Mouse (Mus musculus) bone marrow, adult 2 months (tissue): ENCODE measurements at regions not wholly inside any gene's neighbourhood (a gene's known extent, or its start where the extent isn't known, plus 50 kb on each side); places are given as distances from the start of the nearest gene placed in this dataset.

Experiments
- CTCF ChIP-seq: fragments of 200-500 bp; IDR thresholded peaks from 2 replicates; pipeline ENCODE4 v1.5.1; 2011; ENCODE audit warnings: low read length, control low read depth; ENCODE audit not compliant: control insufficient read depth, insufficient read depth
- POLR2A ChIP-seq: fragments of 200-500 bp; IDR thresholded peaks from 2 replicates; pipeline ENCODE4 v1.6.1; 2011; ENCODE audit warnings: low read depth, mild to moderate bottlenecking, control low read depth, low read length, borderline replicate concordance; ENCODE audit not compliant: control insufficient read depth

GRCm38 (mm10) chr15:25221749-25222148 lies 191.8 kb downstream of the Basp1 start:
- TF ChIP-seq CTCF (no peak), POLR2A (no peak)
